Mouse (Mus musculus) heart, embryonic 15.5 days (tissue): ENCODE results near the gene Pou2f3. TPM values are rescaled to one million over a fixed set of nuclear protein-coding genes. Genes with fewer than 3 reads are reported as not detected.
A peak's percentile ranks its signal among the peaks of the same experiment; 100 is the strongest.

Source experiments
- ATAC-seq: fragments of 200-750 bp; cut with Nextera tagmentation; replicated peaks from 2 replicates; pipeline ENCODE4 v1.8.0; 2017; ENCODE audit warnings: low read depth, moderate TSS enrichment; ENCODE audit not compliant: insufficient number of reproducible peaks, insufficient read depth, low FRiP score
- H3K27ac ChIP-seq: fragments of 300-500 bp; sonication (generic); 2 replicates; pipeline ENCODE4 v1.5.1; 2015; ENCODE audit warnings: mild to moderate bottlenecking, inconsistent platforms
- H3K27me3 ChIP-seq: fragments of 300-500 bp; sonication (generic); 2 replicates; pipeline ENCODE4 v1.6.1; 2015; ENCODE audit warnings: inconsistent platforms
- H3K36me3 ChIP-seq: fragments of 300-500 bp; sonication (generic); 2 replicates; pipeline ENCODE4 v1.6.1; 2015; ENCODE audit warnings: mild to moderate bottlenecking, inconsistent platforms
- H3K4me1 ChIP-seq: fragments of 300-500 bp; sonication (generic); replicated peaks from 2 replicates; pipeline ENCODE4 v1.6.1; 2015; ENCODE audit warnings: inconsistent platforms
- H3K4me2 ChIP-seq: fragments of 300-500 bp; sonication (generic); 2 replicates; pipeline ENCODE4 v1.6.1; 2015; ENCODE audit warnings: inconsistent platforms, mild to moderate bottlenecking, moderate library complexity
- H3K4me3 ChIP-seq: fragments of 300-500 bp; sonication (generic); 2 replicates; pipeline ENCODE4 v1.5.1; 2015; ENCODE audit warnings: mild to moderate bottlenecking, inconsistent platforms
- H3K9ac ChIP-seq: fragments of 300-500 bp; sonication (generic); 2 replicates; pipeline ENCODE4 v1.6.1; 2015; ENCODE audit warnings: mild to moderate bottlenecking, inconsistent platforms
- H3K9me3 ChIP-seq: fragments of 300-500 bp; sonication (generic); replicated peaks from 2 replicates; pipeline ENCODE4 v1.6.1; 2016; ENCODE audit warnings: inconsistent platforms
- WGBS: fragments of 180-500 bp; shearing (Covaris S2); methylation state at CpG from one replicate; pipeline ENCODE4 v1.1.7; 2015; ENCODE audit warnings: mixed read lengths; 5-methylcytosine and 5-hydroxymethylcytosine counted together
- polyA plus RNA-seq: library from polyadenylated mRNA; unstranded; fragments of >200 nt; fragmentation: Nextera tagmentation; extraction: Ambion mirVana; gene quantifications from 2 replicates; pipeline ENCODE4 v1.2.1, GENCODE M21; 2015

The Pou2f3 gene
- polyA plus RNA-seq, 1 experiment from 2014 or later, result 0.11 TPM

- Histone ChIP-seq H3K4me2 (no peak overlapping the region), H3K27ac (no peak overlapping the region), H3K9ac (no peak overlapping the region), H3K36me3 (no peaks in the 10 kb centered on the region), H3K27me3 (no peaks in the 10 kb centered on the region), H3K9me3 (no peaks in the 10 kb centered on the region), H3K4me1 (peaks cover 28% of the 10 kb centered on the region), H3K4me3 (no peak overlapping the region)
- ATAC-seq, result no peak
These were observed 113.8 kb downstream of the Pou2f3 start for GRCm38 (mm10) chr9:43096337-43096736.

GRCm38 (mm10) chr9:43094828-43095227 lies 115.3 kb downstream of the Pou2f3 start:
- peaks cover 29% of the 10 kb centered on the region for H3K4me1 ChIP-seq
- WGBS, result 82% methylated on average over 4 of the region's 4 CpGs
- no peaks in the 10 kb centered on the region for H3K9me3 ChIP-seq
- no peaks in the 10 kb centered on the region for H3K27me3 ChIP-seq
- no peak overlapping the region for H3K27ac ChIP-seq
- H3K9ac ChIP-seq, result no peak overlapping the region
- no peaks in the 10 kb centered on the region for H3K36me3 ChIP-seq
- H3K4me3 ChIP-seq, result no peak overlapping the region
- H3K4me2 ChIP-seq, result no peak overlapping the region
- ATAC-seq, result no peak

GRCm38 (mm10) chr9:43093803-43094202 lies 116.4 kb downstream of the Pou2f3 start:
- no peaks in the 10 kb centered on the region for H3K36me3 ChIP-seq
- peak overlapping the region; percentile 37; the same call in 1 of the 2 replicates for H3K27ac ChIP-seq
- no peak overlapping the region for H3K4me2 ChIP-seq
- H3K4me1 ChIP-seq, result peaks cover 25% of the 10 kb centered on the region
- no peaks in the 10 kb centered on the region for H3K27me3 ChIP-seq
- H3K4me3 ChIP-seq, result no peak overlapping the region
- no peak for ATAC-seq
- 44% methylated on average over 3 of the region's 3 CpGs for WGBS
- H3K9ac ChIP-seq, result no peak overlapping the region
- H3K9me3 ChIP-seq, result no peaks in the 10 kb centered on the region

- no peak overlapping the region for H3K9ac ChIP-seq
- no peaks in the 10 kb centered on the region for H3K36me3 ChIP-seq
- H3K27me3 ChIP-seq, result no peaks in the 10 kb centered on the region
- no peak for ATAC-seq
- H3K4me2 ChIP-seq, result no peak overlapping the region
- peak overlapping the region; percentile 18; the same call in 1 of the 2 replicates for H3K27ac ChIP-seq
- 59% methylated on average over 1 of the region's 1 CpGs for WGBS
- no peaks in the 10 kb centered on the region for H3K9me3 ChIP-seq
- H3K4me3 ChIP-seq, result no peak overlapping the region
- H3K4me1 ChIP-seq, result peaks cover 38% of the 10 kb centered on the region
These were observed 124.4 kb downstream of the Pou2f3 start for GRCm38 (mm10) chr9:43085686-43086285.

DNA sequence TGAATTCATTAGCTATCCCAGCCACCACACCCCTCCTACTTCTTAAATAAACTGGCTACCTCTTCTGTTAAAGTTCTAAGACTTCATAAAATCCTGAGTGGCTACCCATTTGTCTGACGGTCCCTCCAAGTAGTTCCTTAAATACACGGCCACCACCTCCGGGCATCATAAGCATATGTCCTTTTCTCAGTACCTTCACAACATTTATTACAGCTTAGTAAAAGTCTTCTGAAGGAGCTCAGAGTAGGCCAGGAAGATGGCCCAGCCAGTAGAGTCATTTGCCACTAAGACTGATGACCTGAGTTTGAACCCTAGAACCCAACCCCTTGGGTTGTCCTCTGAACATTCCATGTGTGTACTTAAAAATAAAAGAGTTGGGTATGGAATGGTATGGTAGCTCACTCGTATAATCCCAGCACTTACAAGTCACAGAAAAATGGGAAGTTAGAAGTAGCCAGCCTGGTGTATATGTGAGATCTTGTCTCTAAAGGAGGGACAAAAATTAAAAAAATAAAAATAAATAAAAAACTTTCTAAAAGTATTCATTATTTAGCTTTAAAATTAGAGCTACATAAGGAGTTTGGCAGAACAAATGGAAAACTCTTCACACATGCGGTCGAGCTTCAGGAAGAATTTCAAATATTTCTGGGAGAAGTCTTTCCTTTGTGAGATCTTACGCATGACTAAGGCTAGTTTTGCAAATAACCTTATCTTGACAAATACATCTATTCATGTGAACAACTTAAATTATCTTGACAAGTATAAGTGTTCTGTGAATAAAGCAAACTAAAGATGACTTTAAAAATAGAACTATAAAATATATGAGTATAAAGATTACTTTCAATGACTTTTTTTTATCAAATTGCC lies 125.4 kb downstream of the Pou2f3 start:
- no peaks in the 10 kb centered on the region for H3K36me3 ChIP-seq
- no peak overlapping the region for H3K4me3 ChIP-seq
- peak overlapping the region; percentile 34; the same call in 1 of the 2 replicates for H3K27ac ChIP-seq
- peaks cover 45% of the 10 kb centered on the region for H3K4me1 ChIP-seq
- H3K4me2 ChIP-seq, result no peak overlapping the region
- H3K9me3 ChIP-seq, result no peaks in the 10 kb centered on the region
- ATAC-seq, result no peak
- H3K27me3 ChIP-seq, result no peaks in the 10 kb centered on the region
- 57% methylated on average over 7 of the region's 7 CpGs for WGBS
- H3K9ac ChIP-seq, result no peak overlapping the region

DNA sequence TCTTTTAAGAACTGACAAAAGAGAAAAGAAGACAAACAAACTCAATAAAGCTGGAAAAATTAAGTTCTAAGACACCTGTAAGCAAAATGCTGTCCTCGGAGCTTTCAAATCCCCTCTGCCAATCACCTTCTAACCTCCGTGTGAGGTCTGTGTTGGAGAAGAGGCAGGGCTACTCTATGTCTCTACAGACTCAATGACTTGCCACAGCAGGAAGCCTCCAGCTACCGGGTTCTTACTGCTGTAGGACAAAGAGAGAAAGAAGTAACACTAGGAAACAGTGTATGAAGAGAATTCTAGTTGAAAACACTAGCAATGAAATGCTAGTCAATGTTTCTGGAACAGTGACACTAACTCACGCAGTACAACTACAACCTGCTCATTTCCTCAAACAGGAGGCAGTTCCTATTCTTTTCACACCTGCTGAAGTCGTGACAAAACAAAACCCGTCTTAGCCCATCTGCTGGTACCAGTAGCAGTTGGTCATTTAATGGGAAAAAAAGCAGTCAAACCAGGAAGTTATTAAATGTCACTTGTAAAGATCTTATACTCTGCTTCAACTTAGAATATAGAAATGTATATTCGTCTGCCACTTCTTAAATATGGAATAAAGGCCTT lies 126.6 kb downstream of the Pou2f3 start:
- Histone ChIP-seq H3K27me3 (no peaks in the 10 kb centered on the region), H3K36me3 (no peaks in the 10 kb centered on the region), H3K4me1 (peaks cover 45% of the 10 kb centered on the region), H3K4me3 (no peak overlapping the region), H3K27ac (no peak overlapping the region), H3K4me2 (no peak overlapping the region), H3K9ac (no peak overlapping the region), H3K9me3 (no peaks in the 10 kb centered on the region)
- ATAC-seq, result no peak
- WGBS, result 61% methylated on average over 7 of the region's 7 CpGs

GRCm38 (mm10) chr9:43078711-43079110 lies 131.5 kb downstream of the Pou2f3 start:
- no peaks in the 10 kb centered on the region for H3K36me3 ChIP-seq
- ATAC-seq, result no peak
- H3K27ac ChIP-seq, result no peak overlapping the region
- no peak overlapping the region for H3K4me2 ChIP-seq
- no peaks in the 10 kb centered on the region for H3K27me3 ChIP-seq
- H3K4me3 ChIP-seq, result no peak overlapping the region
- 81% methylated on average over 3 of the region's 3 CpGs for WGBS
- peaks cover 32% of the 10 kb centered on the region for H3K4me1 ChIP-seq
- H3K9ac ChIP-seq, result no peak overlapping the region
- H3K9me3 ChIP-seq, result no peaks in the 10 kb centered on the region

- no peak overlapping the region for H3K9ac ChIP-seq
- H3K4me1 ChIP-seq, result peaks cover 26% of the 10 kb centered on the region
- H3K27me3 ChIP-seq, result no peaks in the 10 kb centered on the region
- no peaks in the 10 kb centered on the region for H3K36me3 ChIP-seq
- no peak overlapping the region for H3K4me2 ChIP-seq
- ATAC-seq, result no peak
- no peak overlapping the region for H3K27ac ChIP-seq
- H3K4me3 ChIP-seq, result no peak overlapping the region
- no peaks in the 10 kb centered on the region for H3K9me3 ChIP-seq
- WGBS, result 69% methylated on average over 7 of the region's 7 CpGs
These were observed 134.0 kb downstream of the Pou2f3 start for GRCm38 (mm10) chr9:43076163-43076562.

GRCm38 (mm10) chr9:43074611-43075010 lies 135.6 kb downstream of the Pou2f3 start:
- 96% methylated on average over 1 of the region's 1 CpGs for WGBS
- Histone ChIP-seq H3K9me3 (no peaks in the 10 kb centered on the region), H3K4me3 (no peak overlapping the region), H3K27me3 (no peaks in the 10 kb centered on the region), H3K27ac (no peak overlapping the region), H3K4me1 (peaks cover 19% of the 10 kb centered on the region), H3K9ac (no peak overlapping the region), H3K36me3 (no peaks in the 10 kb centered on the region), H3K4me2 (no peak overlapping the region)
- no peak for ATAC-seq
